Mouse (Mus musculus) hindbrain, embryonic 13.5 days (tissue): ENCODE data around the gene Cald1. TPM values are rescaled to one million over a fixed set of nuclear protein-coding genes. Genes with fewer than 3 reads are reported as not detected.

Source experiments
- ATAC-seq: fragments of 200-750 bp; cut with Nextera tagmentation; 2 replicates; pipeline ENCODE4 v1.8.0; 2017; ENCODE audit warnings: moderate TSS enrichment; ENCODE audit not compliant: low FRiP score
- H3K27ac ChIP-seq: fragments of 300-500 bp; sonication (generic); 2 replicates; pipeline ENCODE4 v1.5.1; 2015; ENCODE audit warnings: inconsistent platforms, mild to moderate bottlenecking, moderate library complexity
- H3K27me3 ChIP-seq: fragments of 300-500 bp; sonication (generic); 2 replicates; pipeline ENCODE4 v1.6.1; 2015; ENCODE audit warnings: mild to moderate bottlenecking, inconsistent platforms
- H3K36me3 ChIP-seq: fragments of 300-500 bp; sonication (generic); 2 replicates; pipeline ENCODE4 v1.6.1; 2015; ENCODE audit warnings: mild to moderate bottlenecking, inconsistent platforms
- H3K4me1 ChIP-seq: fragments of 300-500 bp; sonication (generic); replicated peaks from 2 replicates; pipeline ENCODE4 v1.6.1; 2015; ENCODE audit warnings: inconsistent platforms
- H3K4me2 ChIP-seq: fragments of 300-500 bp; sonication (generic); 2 replicates; pipeline ENCODE4 v1.6.1; 2015; ENCODE audit warnings: inconsistent platforms, mild to moderate bottlenecking, moderate library complexity
- H3K4me3 ChIP-seq: fragments of 300-500 bp; sonication (generic); 2 replicates; pipeline ENCODE4 v1.5.1; 2015; ENCODE audit warnings: mild to moderate bottlenecking, inconsistent platforms
- H3K9ac ChIP-seq: fragments of 300-500 bp; sonication (generic); 2 replicates; pipeline ENCODE4 v1.6.1; 2015; ENCODE audit warnings: mild to moderate bottlenecking, inconsistent platforms
- H3K9me3 ChIP-seq: fragments of 300-500 bp; sonication (generic); 2 replicates; pipeline ENCODE4 v1.6.1; 2016; ENCODE audit warnings: inconsistent platforms
- WGBS: fragments of 180-500 bp; shearing (Covaris S2); methylation state at CpG from one replicate; pipeline ENCODE4 v1.1.7; 2015; 5-methylcytosine and 5-hydroxymethylcytosine counted together
- polyA plus RNA-seq: library from polyadenylated mRNA; unstranded; fragments of >200 nt; fragmentation: Nextera tagmentation; extraction: Ambion mirVana; gene quantifications from 2 replicates; pipeline ENCODE4 v1.2.1, GENCODE M21; 2015

The Cald1 gene
- polyA plus RNA-seq, 1 experiment from 2014 or later = 80.0 TPM

DNA sequence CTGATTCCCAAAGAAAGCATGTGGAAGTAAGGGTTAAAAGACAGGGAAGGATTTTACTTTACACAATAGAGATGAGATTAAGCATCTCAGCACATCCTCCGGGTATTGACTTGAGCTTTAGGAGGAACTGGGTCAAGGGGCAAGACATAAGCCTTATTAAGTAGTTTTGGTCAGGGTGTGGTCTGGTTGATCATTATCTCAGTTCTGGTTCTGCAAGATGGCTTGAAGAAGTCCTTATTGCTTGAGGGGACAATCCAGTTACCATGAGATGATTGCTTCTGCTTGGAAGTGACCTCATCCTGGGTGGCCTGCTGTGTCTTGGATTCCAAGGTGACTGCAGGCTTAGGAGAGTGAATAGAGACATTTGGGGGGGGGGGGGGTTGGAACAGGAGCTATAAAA lies 21.9 kb downstream of the Cald1 start:
- Histone ChIP-seq H3K9ac (no peak overlapping the region), H3K27me3 (no peaks in the 10 kb centered on the region), H3K4me3 (no peak overlapping the region), H3K36me3 (no peaks in the 10 kb centered on the region), H3K27ac (no peak overlapping the region), H3K4me1 (no peaks in the 10 kb centered on the region), H3K9me3 (no peaks in the 10 kb centered on the region), H3K4me2 (no peak overlapping the region)
- WGBS = 57% methylated on average over 1 of the region's 1 CpGs
- ATAC-seq = no peak

DNA sequence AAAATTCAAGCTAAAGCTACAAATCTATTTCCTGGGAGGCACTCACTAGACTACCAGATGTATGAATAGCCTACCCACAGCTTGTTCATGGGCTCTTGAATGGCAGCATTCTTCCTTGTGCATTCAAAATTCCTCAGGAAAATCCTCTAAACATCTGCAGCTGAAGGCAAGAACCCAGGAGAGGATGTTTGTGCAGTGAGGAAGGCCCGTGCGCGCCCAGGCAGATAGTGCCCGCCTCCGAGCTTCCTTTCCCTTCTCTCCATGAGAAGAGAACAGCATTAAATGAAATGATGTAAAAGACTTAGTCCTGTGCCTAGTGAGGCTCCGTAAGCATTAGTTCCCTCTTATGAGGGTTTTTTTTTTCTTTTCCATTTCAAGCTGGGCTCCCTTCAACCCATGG lies 24.6 kb downstream of the Cald1 start:
- Histone ChIP-seq H3K36me3 (no peaks in the 10 kb centered on the region), H3K9me3 (no peaks in the 10 kb centered on the region), H3K4me1 (no peaks in the 10 kb centered on the region), H3K4me2 (no peak overlapping the region), H3K27me3 (no peaks in the 10 kb centered on the region), H3K9ac (no peak overlapping the region), H3K27ac (no peak overlapping the region), H3K4me3 (no peak overlapping the region)
- no peak for ATAC-seq
- 85% methylated on average over 6 of the region's 6 CpGs for WGBS

DNA sequence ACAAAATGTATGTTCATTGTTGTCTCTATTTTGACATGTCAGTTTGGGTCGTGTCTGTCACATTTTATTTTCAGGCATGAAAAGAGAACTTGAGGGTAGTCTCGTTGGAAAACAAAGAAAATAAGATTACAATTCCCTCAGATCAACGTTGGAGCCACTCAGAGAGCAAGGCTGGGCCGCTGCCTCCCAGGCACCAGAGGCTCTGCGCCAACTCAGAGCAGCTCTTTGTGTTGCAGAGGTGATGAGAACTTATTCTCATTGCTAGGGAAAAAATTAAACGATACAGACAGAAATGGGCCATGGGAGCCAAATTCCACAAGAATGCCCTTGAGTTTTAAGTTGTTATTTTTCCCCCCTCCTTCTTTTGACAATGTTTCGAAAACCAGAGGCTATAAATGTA lies 25.0 kb downstream of the Cald1 start:
- H3K9me3 ChIP-seq = no peaks in the 10 kb centered on the region
- WGBS = 64% methylated on average over 7 of the region's 7 CpGs
- no peak for ATAC-seq
- H3K27me3 ChIP-seq = no peaks in the 10 kb centered on the region
- H3K9ac ChIP-seq = no peak overlapping the region
- H3K4me2 ChIP-seq = no peak overlapping the region
- H3K4me1 ChIP-seq = no peaks in the 10 kb centered on the region
- H3K36me3 ChIP-seq = no peaks in the 10 kb centered on the region
- no peak overlapping the region for H3K4me3 ChIP-seq
- H3K27ac ChIP-seq = no peak overlapping the region

DNA sequence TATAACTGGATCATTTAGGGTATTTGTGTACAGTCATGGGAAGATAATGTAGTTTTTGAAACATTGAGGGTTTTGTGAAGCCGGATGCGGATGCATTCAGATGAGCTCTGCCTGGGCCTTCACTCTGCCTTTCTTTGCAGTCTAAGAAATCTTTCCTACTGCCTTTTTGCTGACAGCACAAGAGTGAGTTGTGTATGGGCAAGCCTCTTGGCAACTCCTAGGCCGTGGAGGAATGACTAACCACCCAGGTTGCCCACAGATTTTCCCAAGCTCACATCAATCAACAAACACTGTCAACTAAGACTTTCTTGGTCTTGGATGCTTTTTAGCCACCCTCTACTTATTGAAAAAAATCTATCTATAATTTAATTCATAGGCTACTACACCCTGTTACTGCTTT lies 26.2 kb downstream of the Cald1 start:
- Histone ChIP-seq H3K4me2 (no peak overlapping the region), H3K27ac (no peak overlapping the region), H3K27me3 (no peaks in the 10 kb centered on the region), H3K4me1 (no peaks in the 10 kb centered on the region), H3K9me3 (no peaks in the 10 kb centered on the region), H3K36me3 (no peaks in the 10 kb centered on the region), H3K9ac (no peak overlapping the region), H3K4me3 (no peak overlapping the region)
- no peak for ATAC-seq
- 78% methylated on average over 3 of the region's 3 CpGs for WGBS

DNA sequence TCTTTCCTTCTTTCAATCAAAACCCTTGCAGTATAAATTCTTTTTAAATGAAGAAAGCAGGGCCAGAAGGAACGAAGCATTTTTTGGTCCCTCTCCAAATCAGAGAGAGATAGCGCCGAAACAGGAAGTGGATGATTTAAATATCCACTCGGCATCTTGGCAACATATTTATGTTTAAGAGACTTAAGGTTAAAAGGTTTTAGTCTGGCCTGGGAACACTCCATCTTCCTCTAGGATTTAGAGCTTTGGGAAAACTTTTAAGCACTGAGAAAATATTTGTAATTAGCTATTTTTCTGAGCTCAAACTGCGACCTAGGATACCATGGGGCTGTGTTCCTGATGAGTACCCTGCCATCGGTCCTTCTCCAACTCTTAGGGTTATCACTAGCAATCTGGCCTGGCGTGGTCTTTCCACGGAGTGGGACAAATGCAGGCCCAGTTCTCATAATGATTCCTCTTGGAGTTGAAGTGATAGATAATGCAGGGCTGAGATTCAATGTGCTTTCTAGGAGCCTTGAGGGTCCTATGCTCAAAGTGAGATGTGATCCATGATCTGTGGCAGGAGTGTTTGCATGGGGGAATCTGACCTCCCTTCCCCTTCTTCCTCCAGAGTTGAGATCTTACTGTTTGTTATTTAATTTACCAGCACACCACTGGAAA lies 28.4 kb downstream of the Cald1 start:
- H3K27ac ChIP-seq = no peak overlapping the region
- ATAC-seq = no peak

DNA sequence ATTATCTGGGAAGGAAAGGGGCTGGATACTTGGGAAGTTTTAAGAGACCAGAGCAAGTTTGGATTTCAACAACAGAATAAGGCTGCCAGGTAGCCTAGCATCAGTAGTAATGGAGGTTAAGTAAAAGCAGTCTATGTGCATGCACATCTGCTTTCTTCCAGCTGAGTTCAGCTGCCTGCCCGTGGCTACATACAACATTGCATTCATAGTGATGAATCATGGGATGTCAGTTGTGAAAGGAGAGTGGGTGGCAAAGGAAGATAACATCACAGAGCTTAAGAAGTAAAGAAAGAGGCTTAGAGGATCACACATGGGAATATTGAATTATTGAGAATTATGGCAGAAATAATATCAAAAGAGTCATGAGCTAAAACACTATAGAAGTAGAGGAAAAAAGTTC lies 29.8 kb downstream of the Cald1 start:
- Histone ChIP-seq H3K27ac (no peak overlapping the region), H3K4me1 (no peaks in the 10 kb centered on the region), H3K4me3 (no peak overlapping the region), H3K27me3 (no peaks in the 10 kb centered on the region), H3K9ac (no peak overlapping the region), H3K36me3 (no peaks in the 10 kb centered on the region), H3K4me2 (no peak overlapping the region), H3K9me3 (no peaks in the 10 kb centered on the region)
- WGBS = 55% methylated on average over 1 of the region's 1 CpGs
- ATAC-seq = no peak

More for the DNA sequence above, 28.4 kb downstream of the Cald1 start:
- Histone ChIP-seq H3K36me3 (no peaks in the 10 kb centered on the region), H3K4me1 (no peaks in the 10 kb centered on the region), H3K27me3 (no peaks in the 10 kb centered on the region), H3K4me2 (no peak overlapping the region), H3K9me3 (no peaks in the 10 kb centered on the region), H3K4me3 (no peak overlapping the region), H3K9ac (no peak overlapping the region)
- WGBS = 86% methylated on average over 8 of the region's 8 CpGs

DNA sequence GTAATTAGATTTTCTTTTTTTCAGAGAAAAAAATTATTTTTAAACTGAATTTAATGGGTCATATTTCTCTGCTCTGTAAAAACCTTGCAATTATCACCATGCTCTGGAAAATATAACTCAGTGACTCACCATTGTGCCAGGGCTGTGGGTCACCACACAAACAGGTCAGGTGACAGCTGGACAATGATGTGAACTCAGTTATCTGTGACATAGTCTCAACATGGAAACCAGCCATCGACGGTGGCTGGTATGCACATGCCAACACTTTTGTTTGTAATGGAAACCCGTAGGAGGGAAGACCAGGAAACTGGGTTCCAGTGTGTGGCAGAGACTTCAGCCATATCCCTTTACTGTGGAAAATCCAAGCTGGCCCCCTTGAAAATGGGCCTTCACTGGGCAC lies 35.5 kb downstream of the Cald1 start:
- Histone ChIP-seq H3K27ac (no peak overlapping the region), H3K9me3 (no peaks in the 10 kb centered on the region), H3K9ac (no peak overlapping the region), H3K4me2 (no peak overlapping the region), H3K4me1 (no peaks in the 10 kb centered on the region), H3K4me3 (no peak overlapping the region), H3K27me3 (no peaks in the 10 kb centered on the region), H3K36me3 (no peaks in the 10 kb centered on the region)
- ATAC-seq = no peak
- WGBS = 73% methylated on average over 3 of the region's 3 CpGs

DNA sequence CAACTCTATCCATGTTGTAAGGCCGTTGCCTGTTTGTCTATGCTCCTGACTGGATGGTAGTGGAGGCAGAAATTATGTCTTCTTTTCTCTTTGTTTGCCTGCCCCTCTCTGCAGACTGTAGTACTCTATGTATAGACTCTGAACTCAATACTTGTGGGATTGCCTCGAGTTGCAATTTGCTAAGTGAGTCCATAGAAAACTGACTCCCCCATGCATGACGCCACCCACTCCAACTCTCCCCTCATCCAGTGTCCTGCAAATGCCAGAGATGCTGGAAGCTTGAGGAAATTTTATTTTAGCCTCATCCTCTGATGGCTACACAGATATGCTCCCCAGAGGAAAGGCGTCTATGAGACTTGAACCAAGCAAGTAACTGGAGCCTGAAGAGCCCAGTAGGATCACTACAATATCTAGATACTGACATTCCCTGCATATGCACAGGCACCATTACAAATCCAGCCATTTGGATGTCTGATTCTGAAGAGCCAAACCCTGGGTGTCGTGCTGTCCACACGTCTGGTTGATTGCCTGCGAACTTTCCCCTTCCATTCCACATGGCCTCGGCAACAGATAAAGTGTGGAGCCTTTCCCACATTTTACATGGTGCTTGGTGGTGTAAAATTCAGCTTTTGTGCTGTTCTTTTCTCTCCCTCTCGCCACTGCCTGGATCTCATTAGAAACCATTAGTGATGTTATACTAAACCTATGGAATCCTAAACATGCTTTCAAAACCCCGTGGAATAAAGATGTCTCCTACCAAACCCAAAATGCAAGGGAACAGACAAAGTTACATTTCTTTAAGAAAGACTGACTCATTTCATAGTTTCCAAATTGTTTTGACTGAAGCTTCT lies 39.5 kb downstream of the Cald1 start:
- WGBS = 65% methylated on average over 10 of the region's 10 CpGs
- Histone ChIP-seq H3K9me3 (no peaks in the 10 kb centered on the region), H3K4me2 (no peak overlapping the region), H3K36me3 (no peaks in the 10 kb centered on the region), H3K9ac (no peak overlapping the region), H3K27ac (no peak overlapping the region), H3K4me3 (no peak overlapping the region), H3K27me3 (no peaks in the 10 kb centered on the region), H3K4me1 (no peaks in the 10 kb centered on the region)
- no peak for ATAC-seq

DNA sequence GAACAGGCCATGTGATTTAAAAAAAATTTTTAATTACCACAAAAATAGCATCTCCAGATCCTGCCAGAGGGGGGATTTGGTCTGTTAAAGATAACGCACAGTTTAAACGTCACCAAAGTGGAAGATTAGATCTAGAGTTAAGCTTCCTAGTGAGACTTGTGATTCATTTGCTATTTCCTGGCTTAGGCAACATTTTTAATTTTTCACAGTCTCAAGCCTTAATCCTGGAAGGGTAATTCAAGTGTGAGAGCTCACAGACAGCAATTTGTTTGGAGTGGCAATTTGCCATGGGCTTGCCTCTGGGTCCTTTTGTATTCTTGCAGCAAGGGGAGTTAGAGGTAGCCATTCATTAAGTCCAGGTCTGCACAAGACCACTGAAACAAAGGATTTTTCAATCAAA lies 40.4 kb downstream of the Cald1 start:
- no peaks in the 10 kb centered on the region for H3K27me3 ChIP-seq
- no peak overlapping the region for H3K9ac ChIP-seq
- H3K4me1 ChIP-seq = no peaks in the 10 kb centered on the region
- H3K4me3 ChIP-seq = no peak overlapping the region
- 59% methylated on average over 2 of the region's 2 CpGs for WGBS
- H3K36me3 ChIP-seq = no peaks in the 10 kb centered on the region
- no peaks in the 10 kb centered on the region for H3K9me3 ChIP-seq
- no peak overlapping the region for H3K27ac ChIP-seq
- no peak for ATAC-seq
- no peak overlapping the region for H3K4me2 ChIP-seq

DNA sequence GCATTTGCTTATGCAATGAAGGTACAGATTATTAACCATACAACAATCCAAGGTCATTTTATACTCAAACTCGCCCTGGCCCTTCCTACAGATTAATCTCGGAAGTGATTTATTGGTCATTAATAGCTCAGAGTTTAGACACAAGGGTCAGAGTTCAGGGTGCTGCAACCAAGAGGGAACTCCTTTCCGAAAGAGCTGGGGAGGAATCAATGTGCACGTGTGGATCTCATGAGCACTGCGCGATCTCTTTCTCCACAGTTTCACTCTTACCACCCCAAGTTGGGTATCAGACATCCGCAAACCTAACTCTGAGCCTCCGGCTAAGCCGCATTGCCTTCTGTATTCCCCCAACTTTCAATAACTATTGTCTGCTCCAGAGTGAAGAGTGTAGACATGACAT lies 41.9 kb downstream of the Cald1 start:
- Histone ChIP-seq H3K36me3 (no peaks in the 10 kb centered on the region), H3K27me3 (no peaks in the 10 kb centered on the region), H3K4me2 (no peak overlapping the region), H3K4me3 (no peak overlapping the region), H3K9me3 (no peaks in the 10 kb centered on the region), H3K9ac (no peak overlapping the region), H3K27ac (no peak overlapping the region), H3K4me1 (no peaks in the 10 kb centered on the region)
- 86% methylated on average over 9 of the region's 9 CpGs for WGBS
- no peak for ATAC-seq

DNA sequence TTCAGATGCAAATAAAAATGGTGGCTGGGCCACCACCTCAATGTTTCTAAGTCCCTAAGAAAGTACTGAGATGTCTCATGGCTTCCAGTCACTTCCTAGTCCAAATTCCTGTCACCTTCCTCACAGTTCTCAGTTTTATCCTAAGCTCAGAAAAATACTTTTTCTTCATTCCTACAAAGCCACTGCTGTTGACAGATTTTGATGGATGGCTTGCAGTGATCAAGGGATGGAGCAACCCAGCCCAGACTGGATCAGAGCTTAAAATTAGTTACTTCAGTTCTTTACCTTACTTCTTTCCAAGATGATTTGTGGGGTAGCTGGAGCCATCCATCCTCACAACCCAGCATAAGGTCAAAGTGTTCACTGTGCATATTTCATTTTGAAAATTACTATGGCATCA lies 42.8 kb downstream of the Cald1 start:
- no peak overlapping the region for H3K4me3 ChIP-seq
- H3K27me3 ChIP-seq = no peaks in the 10 kb centered on the region
- H3K36me3 ChIP-seq = no peaks in the 10 kb centered on the region
- no peaks in the 10 kb centered on the region for H3K4me1 ChIP-seq
- no peaks in the 10 kb centered on the region for H3K9me3 ChIP-seq
- H3K4me2 ChIP-seq = no peak overlapping the region
- H3K9ac ChIP-seq = no peak overlapping the region
- H3K27ac ChIP-seq = no peak overlapping the region
- no peak for ATAC-seq

DNA sequence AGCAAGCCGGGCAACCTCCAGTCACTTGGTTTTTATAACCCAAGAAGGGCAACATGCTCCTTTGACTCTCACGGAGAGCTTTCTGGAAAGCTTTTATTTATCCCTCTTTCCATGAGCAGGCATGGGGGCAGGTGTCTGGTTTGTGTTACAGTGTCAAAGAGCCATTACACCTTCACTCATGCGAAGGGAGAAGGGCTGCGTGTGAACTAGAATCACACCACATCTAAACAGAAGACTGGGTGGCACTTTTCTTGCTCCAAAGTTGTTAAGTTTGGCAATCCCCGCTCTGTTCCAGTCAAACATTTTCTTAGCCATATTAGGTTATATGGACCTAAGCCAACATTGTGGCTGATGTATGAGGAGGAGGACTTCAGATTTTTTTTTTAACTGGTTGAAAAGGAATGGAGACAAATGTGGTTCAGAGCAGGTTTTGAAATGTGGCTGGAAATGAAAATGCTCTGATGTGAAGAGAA lies 43.8 kb downstream of the Cald1 start:
- Histone ChIP-seq H3K36me3 (no peaks in the 10 kb centered on the region), H3K4me3 (no peak overlapping the region), H3K4me2 (no peak overlapping the region), H3K27me3 (no peaks in the 10 kb centered on the region), H3K4me1 (no peaks in the 10 kb centered on the region), H3K9ac (no peak overlapping the region), H3K9me3 (no peaks in the 10 kb centered on the region), H3K27ac (no peak overlapping the region)
- no peak for ATAC-seq
- WGBS = 87% methylated on average over 5 of the region's 5 CpGs
